Mouse (Mus musculus) MEL (cell line): Measurements from ENCODE around the gene Coro1b. TPM values are rescaled to one million over a fixed set of nuclear protein-coding genes. Genes with fewer than 3 reads are reported as not detected.
A peak's percentile ranks its signal among the peaks of the same experiment; 100 is the strongest.

Source experiments
- DNase-seq: peaks from one replicate; pipeline ENCODE4 v3.0.0; 2011; ENCODE audit warnings: low read depth, low spot score
- H3K27ac ChIP-seq: 2 replicates; pipeline ENCODE4 v1.5.1; 2012; ENCODE audit warnings: low read depth, mild to moderate bottlenecking, control low read depth, low read length, moderate library complexity; ENCODE audit not compliant: control insufficient read depth
- H3K27me3 ChIP-seq, 2 experiments: fragments of 150-350 bp in 1 of 2; sonication (generic) in 1 of 2; 2 replicates each; pipeline ENCODE4 v1.6.1; 2012; ENCODE audit warnings: low read length in 2 of 2, mild to moderate bottlenecking in 2 of 2, improper control_type of control experiment in 1 of 2, moderate library complexity in 1 of 2; ENCODE audit not compliant: insufficient read depth in 2 of 2, control insufficient read depth in 1 of 2
- H3K36me3 ChIP-seq, 2 experiments: 2 replicates each; pipeline ENCODE4 v1.6.1; 2012 to 2014; ENCODE audit warnings: low read length in 2 of 2, improper control_type of control experiment in 1 of 2, inconsistent platforms in 1 of 2, mild to moderate bottlenecking in 1 of 2; ENCODE audit not compliant: insufficient read depth in 2 of 2, control insufficient read depth in 1 of 2
- H3K4me1 ChIP-seq, 2 experiments: fragments of 150-350 bp in 1 of 2; sonication (generic) in 1 of 2; 2 replicates each; pipeline ENCODE4 v1.6.1; 2012; ENCODE audit warnings: low read length in 2 of 2, improper control_type of control experiment in 1 of 2, mild to moderate bottlenecking in 1 of 2; ENCODE audit not compliant: insufficient read depth in 2 of 2, control insufficient read depth in 1 of 2
- H3K4me3 ChIP-seq, 2 experiments: fragments of 150-350 bp in 1 of 2; sonication (generic) in 1 of 2; 2 replicates each; pipeline ENCODE4 v1.5.1; 2012; ENCODE audit warnings: low read depth in 2 of 2, low read length in 2 of 2, mild to moderate bottlenecking in 2 of 2, moderate library complexity in 2 of 2, control low read depth in 1 of 2, improper control_type of control experiment in 1 of 2; ENCODE audit not compliant: control insufficient read depth in 1 of 2, insufficient read depth in 1 of 2
- H3K79me2 ChIP-seq: 2 replicates; pipeline ENCODE4 v1.6.1; 2012; ENCODE audit warnings: mild to moderate bottlenecking, low read length, moderate library complexity; ENCODE audit not compliant: control insufficient read depth, poor library complexity, insufficient read depth
- H3K9ac ChIP-seq: 2 replicates; pipeline ENCODE4 v1.6.1; 2012; ENCODE audit warnings: low read depth, mild to moderate bottlenecking, control low read depth, low read length, moderate library complexity; ENCODE audit not compliant: control insufficient read depth, poor library complexity, severe bottlenecking
- H3K9me3 ChIP-seq: fragments of 150-350 bp; sonication (generic); replicated peaks from 2 replicates; pipeline ENCODE4 v1.6.1; 2012; ENCODE audit warnings: mild to moderate bottlenecking, low read length, improper control_type of control experiment, moderate library complexity; ENCODE audit not compliant: insufficient read depth
- CHD1 ChIP-seq: IDR thresholded peaks from 2 replicates; pipeline ENCODE4 v1.6.1; 2012; ENCODE audit warnings: low read depth, mild to moderate bottlenecking, inconsistent platforms, low read length, improper control_type of control experiment
- CTCF ChIP-seq, 3 experiments: IDR thresholded peaks in 2 of 3; conservative IDR thresholded peaks in 1 of 3; 2 replicates each; pipeline ENCODE4 v1.5.1; 2011 to 2012; ENCODE audit warnings: low read length in 3 of 3, low read depth in 2 of 3, mild to moderate bottlenecking in 2 of 3, improper control_type of control experiment in 1 of 3, inconsistent platforms in 1 of 3, mixed read lengths in 1 of 3, moderate library complexity in 1 of 3; ENCODE audit not compliant: control insufficient read depth in 1 of 3, insufficient read depth in 1 of 3, poor library complexity in 1 of 3, severe bottlenecking in 1 of 3
- E2F4 ChIP-seq: IDR thresholded peaks from 2 replicates; pipeline ENCODE4 v1.6.1; 2011; ENCODE audit warnings: low read depth, low read length, improper control_type of control experiment, borderline replicate concordance
- EP300 ChIP-seq, 2 experiments: IDR thresholded peaks; 2 replicates each; pipeline ENCODE4 v1.6.1; 2011; ENCODE audit warnings: improper control_type of control experiment in 2 of 2, low read length in 2 of 2, low read depth in 1 of 2, mild to moderate bottlenecking in 1 of 2
- GABPA ChIP-seq: IDR thresholded peaks from 2 replicates; pipeline ENCODE4 v1.6.1; 2012; ENCODE audit warnings: low read depth, mild to moderate bottlenecking, inconsistent platforms, low read length, improper control_type of control experiment, moderate library complexity
- GATA1 ChIP-seq: IDR thresholded peaks from 2 replicates; pipeline ENCODE4 v1.6.1; 2011; ENCODE audit warnings: low read depth, low read length, improper control_type of control experiment
- JUND ChIP-seq: IDR thresholded peaks from 2 replicates; pipeline ENCODE4 v1.6.1; 2011; ENCODE audit warnings: low read depth, mild to moderate bottlenecking, improper control_type of control experiment, low read length
- MAX ChIP-seq: IDR thresholded peaks from 2 replicates; pipeline ENCODE4 v1.6.1; 2011; ENCODE audit warnings: low read length, improper control_type of control experiment
- MEF2A ChIP-seq: IDR thresholded peaks from 2 replicates; pipeline ENCODE4 v1.6.1; 2014; ENCODE audit warnings: low read depth, mild to moderate bottlenecking, inconsistent platforms, low read length, improper control_type of control experiment; ENCODE audit not compliant: poor library complexity, insufficient replicate concordance, severe bottlenecking; ENCODE audit errors: extremely low read depth
- MXI1 ChIP-seq: IDR thresholded peaks from 2 replicates; pipeline ENCODE4 v1.6.1; 2011; ENCODE audit warnings: mild to moderate bottlenecking, low read depth, low read length, improper control_type of control experiment
- MYB ChIP-seq: IDR thresholded peaks from 2 replicates; pipeline ENCODE4 v1.6.1; 2011; ENCODE audit warnings: mild to moderate bottlenecking, low read depth, low read length, improper control_type of control experiment
- MYC ChIP-seq: IDR thresholded peaks from 2 replicates; pipeline ENCODE4 v1.6.1; 2011; ENCODE audit warnings: low read depth, mild to moderate bottlenecking, low read length, improper control_type of control experiment, moderate library complexity
- NELFE ChIP-seq: IDR thresholded peaks from 2 replicates; pipeline ENCODE4 v1.6.1; 2011; ENCODE audit warnings: low read depth, low read length, improper control_type of control experiment
- POLR2AphosphoS2 ChIP-seq: IDR thresholded peaks from 2 replicates; pipeline ENCODE4 v1.6.1; 2011; ENCODE audit warnings: low read length, improper control_type of control experiment
- RAD21 ChIP-seq: IDR thresholded peaks from 2 replicates; pipeline ENCODE4 v1.6.1; 2011; ENCODE audit warnings: mild to moderate bottlenecking, low read depth, low read length, improper control_type of control experiment
- SMC3 ChIP-seq: IDR thresholded peaks from 2 replicates; pipeline ENCODE4 v1.6.1; 2011; ENCODE audit warnings: low read depth, low read length, improper control_type of control experiment
- TAL1 ChIP-seq: IDR thresholded peaks from 2 replicates; pipeline ENCODE4 v1.6.1; 2012; ENCODE audit warnings: mild to moderate bottlenecking, inconsistent platforms, low read length, moderate library complexity, mixed read lengths
- TCF12 ChIP-seq: IDR thresholded peaks from 2 replicates; pipeline ENCODE4 v1.6.1; 2014; ENCODE audit warnings: low read depth, mild to moderate bottlenecking, inconsistent platforms, low read length, improper control_type of control experiment, moderate library complexity
- UBTF ChIP-seq: IDR thresholded peaks from 2 replicates; pipeline ENCODE4 v1.6.1; 2012; ENCODE audit warnings: low read depth, mild to moderate bottlenecking, inconsistent platforms, low read length, improper control_type of control experiment, moderate library complexity, borderline replicate concordance; ENCODE audit not compliant: insufficient read depth
- ZKSCAN1 ChIP-seq: IDR thresholded peaks from 2 replicates; pipeline ENCODE4 v1.6.1; 2012; ENCODE audit warnings: low read depth, mild to moderate bottlenecking, inconsistent platforms, low read length, improper control_type of control experiment, moderate library complexity
- ZNF384 ChIP-seq: IDR thresholded peaks from 2 replicates; pipeline ENCODE4 v1.6.1; 2012; ENCODE audit warnings: low read depth, mild to moderate bottlenecking, inconsistent platforms, low read length, improper control_type of control experiment
- polyA plus RNA-seq, 2 experiments: library from polyadenylated mRNA; stranded (reverse) in 1 of 2; unstranded in 1 of 2; fragments of >175 nt in 1 of 2; fragments of >200 nt in 1 of 2; gene quantifications; 2 replicates each; pipeline versions ENCODE4 v1.2.1 to v1.2.4; 2012; ENCODE audit warnings: low replicate concordance in 2 of 2, low read depth in 1 of 2; ENCODE audit not compliant: insufficient read length in 2 of 2, insufficient read depth in 1 of 2, missing spikeins in 1 of 2
- total RNA-seq: library from RNA; depleted of rRNA; stranded (reverse); fragments of 300-350 nt; gene quantifications from 2 replicates; pipeline ENCODE4 v1.2.3, GENCODE M21; 2012

Coro1b gene
- total and polyA plus RNA-seq, 3 experiments, result 55.5 to 111 TPM; not detected in 1

- Histone ChIP-seq H3K36me3 (peaks cover 1 to 5% of the 10 kb centered on the region in 2 experiments; a peak in 2 of 4 replicates), H3K79me2 (peaks cover 15% of the 10 kb centered on the region), H3K9me3 (no peaks in the 10 kb centered on the region), H3K27me3 (no peaks in the 10 kb centered on the region), H3K9ac (no peak overlapping the region), H3K27ac (no peak overlapping the region), H3K4me3 (no peak overlapping the region), H3K4me1 (peaks cover 9 to 22% of the 10 kb centered on the region in 2 experiments; a peak in 3 of 4 replicates)
- TF ChIP-seq MXI1, result no peak
- no peak for TF ChIP-seq TCF12
- TF ChIP-seq POLR2AphosphoS2, result 0 out of 2 replicates have a peak, but pooled peaks have one; percentile 22
- DNase-seq, result no peak
Measured at GRCm38 (mm10) chr19:4152445-4153231, 4.2 kb downstream of the Coro1b start.

- TF ChIP-seq RAD21 (no peak), ZKSCAN1 (no peak), POLR2AphosphoS2 (no peak), E2F4 (no peak), TAL1 (no peak), GATA1 (no peak), MAX (no peak), NELFE (no peak), SMC3 (no peak), ZNF384 (no peak), GABPA (no peak), JUND (no peak), CHD1 (no peak), EP300 (IDR thresholded peaks at IDR 0.05; ENCODE audit: low read depth in 1 of 2, low read length in 2 of 2) (no peak), CTCF (IDR thresholded peaks at IDR 0.05 in 2 of 3, conservative IDR thresholded peaks at IDR 0.05 in 1 of 3; ENCODE audit: control insufficient read depth in 1 of 3, insufficient read depth in 1 of 3, low read depth in 2 of 3, low read length in 3 of 3, poor library complexity in 1 of 3, severe bottlenecking in 1 of 3) (no peak), MYB (no peak), MYC (no peak), UBTF (no peak), MEF2A (no peak)
- TF ChIP-seq, all 39 proteins: peak for 0
- H3K4me3 ChIP-seq, result peak within 1 kb of the TSS in 1 of 2 experiments; percentile 47; a peak in 1 of 4 replicates
- peaks cover 4 to 16% of the 10 kb centered on the region in 2 experiments; a peak in 3 of 4 replicates for H3K4me1 ChIP-seq
- H3K36me3 ChIP-seq, result peaks cover 1 to 2% of the 10 kb centered on the region in 2 experiments; a peak in 2 of 4 replicates
- H3K27ac ChIP-seq, result peak within 1 kb of the TSS; percentile 43
- peaks cover 15% of the 10 kb centered on the region for H3K79me2 ChIP-seq
- no peaks in the 10 kb centered on the region for H3K9me3 ChIP-seq
- no peaks in the 10 kb centered on the region for H3K27me3 ChIP-seq
- H3K9ac ChIP-seq, result no peak within 1 kb of the TSS
- no peak for DNase-seq
Measured at GRCm38 (mm10) chr19:4153232-4153654, 4.8 kb downstream of the Coro1b start, which contains the start of gene Ptprcap. Gene Ptprcap, plus strand, starts transcription at chr19:4153604.
